Mouse (Mus musculus) kidney, embryonic 15.5 days (tissue): ENCODE measurements at regions not wholly inside any gene's neighbourhood (a gene's known extent, or its start where the extent isn't known, plus 50 kb on each side); places are given as distances from the start of the nearest gene placed in this dataset.

Source experiments
- ATAC-seq: fragments of 200-750 bp; cut with Nextera tagmentation; replicated peaks from 2 replicates; pipeline ENCODE4 v1.8.0; 2017; ENCODE audit warnings: moderate TSS enrichment; ENCODE audit not compliant: low FRiP score
- H3K27ac ChIP-seq: fragments of 300-500 bp; sonication (generic); 2 replicates; pipeline ENCODE4 v1.5.1; 2015; ENCODE audit warnings: mild to moderate bottlenecking, inconsistent platforms
- H3K27me3 ChIP-seq: fragments of 300-500 bp; sonication (generic); 2 replicates; pipeline ENCODE4 v1.6.1; 2015; ENCODE audit warnings: inconsistent platforms
- H3K36me3 ChIP-seq: fragments of 300-500 bp; sonication (generic); 2 replicates; pipeline ENCODE4 v1.6.1; 2015; ENCODE audit warnings: inconsistent platforms
- H3K4me1 ChIP-seq: fragments of 300-500 bp; sonication (generic); 2 replicates; pipeline ENCODE4 v1.6.1; 2015; ENCODE audit warnings: inconsistent platforms
- H3K4me2 ChIP-seq: fragments of 300-500 bp; sonication (generic); 2 replicates; pipeline ENCODE4 v1.6.1; 2015; ENCODE audit warnings: moderate library complexity, mild to moderate bottlenecking, inconsistent platforms
- H3K4me3 ChIP-seq: fragments of 300-500 bp; sonication (generic); replicated peaks from 2 replicates; pipeline ENCODE4 v1.5.1; 2015; ENCODE audit warnings: mild to moderate bottlenecking, inconsistent platforms
- H3K9ac ChIP-seq: fragments of 300-500 bp; sonication (generic); 2 replicates; pipeline ENCODE4 v1.6.1; 2015; ENCODE audit warnings: mild to moderate bottlenecking, inconsistent platforms
- H3K9me3 ChIP-seq: fragments of 300-500 bp; sonication (generic); replicated peaks from 2 replicates; pipeline ENCODE4 v1.6.1; 2016; ENCODE audit warnings: inconsistent platforms
- WGBS: fragments of 180-500 bp; shearing (Covaris S2); methylation state at CpG from one replicate; pipeline ENCODE4 v1.1.7; 2015; ENCODE audit warnings: mixed read lengths; 5-methylcytosine and 5-hydroxymethylcytosine counted together

DNA sequence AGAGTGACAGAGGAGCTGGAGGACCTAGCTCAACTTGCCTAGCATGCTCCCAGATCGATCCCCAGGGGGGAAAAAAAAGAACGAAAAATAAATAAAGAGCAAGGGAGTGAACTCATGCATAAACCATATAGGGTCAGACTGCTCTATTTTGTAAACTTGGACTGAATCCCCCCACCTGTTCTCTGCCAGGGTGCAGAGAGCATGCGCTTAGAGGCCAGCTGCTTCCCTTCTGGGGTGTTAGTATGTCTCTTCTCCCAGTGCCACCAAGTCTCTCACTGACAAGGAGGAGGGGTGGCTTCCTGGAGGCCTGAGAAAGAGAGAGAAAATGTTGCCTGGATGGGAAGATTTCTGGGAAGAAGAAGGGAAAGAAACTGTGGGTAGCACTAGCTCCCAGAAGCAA lies 76.1 kb downstream of the Sik1 start:
- H3K4me1 ChIP-seq = peaks cover 38% of the 10 kb centered on the region
- no peaks in the 10 kb centered on the region for H3K36me3 ChIP-seq
- peak overlapping the region; percentile 84 for H3K27ac ChIP-seq
- H3K27me3 ChIP-seq = no peaks in the 10 kb centered on the region
- H3K4me2 ChIP-seq = no peak overlapping the region
- 41% methylated on average over 3 of the region's 3 CpGs for WGBS
- 0 out of 2 replicates have a peak, but pooled peaks have one; percentile 1 for ATAC-seq
- H3K9ac ChIP-seq = no peak overlapping the region
- no peaks in the 10 kb centered on the region for H3K9me3 ChIP-seq
- H3K4me3 ChIP-seq = no peak overlapping the region

DNA sequence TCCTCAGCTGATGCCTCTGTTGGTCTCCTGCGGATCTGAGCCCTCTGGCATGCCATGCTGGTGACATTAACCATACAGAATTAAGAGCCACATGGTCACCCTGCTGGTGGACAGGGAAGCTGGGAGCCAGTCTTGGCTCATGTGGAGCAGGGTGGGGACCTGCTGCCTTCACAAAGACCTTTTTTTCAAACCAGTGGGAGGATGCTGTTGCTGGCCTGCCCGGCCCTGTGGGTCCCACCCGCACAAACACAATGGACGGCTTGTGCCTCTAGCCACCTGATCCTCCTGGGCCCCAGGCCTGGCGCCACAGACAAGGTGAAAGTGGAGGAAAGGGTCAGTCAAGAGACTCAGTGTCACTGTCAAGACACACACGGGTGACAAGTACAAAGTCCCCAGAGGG lies 73.4 kb downstream of the Sik1 start:
- Histone ChIP-seq H3K4me2 (no peak overlapping the region), H3K4me3 (no peak overlapping the region), H3K27ac (no peak overlapping the region), H3K9me3 (no peaks in the 10 kb centered on the region), H3K27me3 (no peaks in the 10 kb centered on the region), H3K4me1 (peaks cover 30% of the 10 kb centered on the region), H3K9ac (no peak overlapping the region), H3K36me3 (no peaks in the 10 kb centered on the region)
- WGBS = 60% methylated on average over 6 of the region's 6 CpGs
- ATAC-seq = no peak

DNA sequence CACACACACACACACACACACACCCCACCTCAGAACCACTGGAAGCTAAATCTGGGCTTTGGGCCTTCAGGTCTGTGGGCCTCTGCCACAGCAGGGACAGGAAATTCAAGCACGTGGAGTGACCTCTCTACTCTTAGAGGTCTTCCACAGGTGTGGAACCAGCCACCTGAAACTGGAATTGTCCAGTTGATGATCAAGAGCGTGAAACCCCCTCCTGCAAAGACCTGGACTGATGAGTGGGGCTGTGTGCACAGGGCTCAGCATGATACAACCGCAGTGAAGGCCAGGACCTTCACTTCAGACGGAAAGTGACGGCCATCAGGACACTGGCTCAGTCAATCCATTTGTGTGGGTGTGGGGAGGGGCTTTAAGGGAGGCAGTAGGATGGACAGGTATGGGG lies 72.5 kb downstream of the Sik1 start:
- H3K4me1 ChIP-seq = peaks cover 22% of the 10 kb centered on the region
- H3K4me2 ChIP-seq = no peak overlapping the region
- no peaks in the 10 kb centered on the region for H3K36me3 ChIP-seq
- no peak overlapping the region for H3K4me3 ChIP-seq
- no peaks in the 10 kb centered on the region for H3K27me3 ChIP-seq
- no peak overlapping the region for H3K27ac ChIP-seq
- no peaks in the 10 kb centered on the region for H3K9me3 ChIP-seq
- WGBS = 87% methylated on average over 5 of the region's 5 CpGs
- no peak overlapping the region for H3K9ac ChIP-seq
- ATAC-seq = no peak

DNA sequence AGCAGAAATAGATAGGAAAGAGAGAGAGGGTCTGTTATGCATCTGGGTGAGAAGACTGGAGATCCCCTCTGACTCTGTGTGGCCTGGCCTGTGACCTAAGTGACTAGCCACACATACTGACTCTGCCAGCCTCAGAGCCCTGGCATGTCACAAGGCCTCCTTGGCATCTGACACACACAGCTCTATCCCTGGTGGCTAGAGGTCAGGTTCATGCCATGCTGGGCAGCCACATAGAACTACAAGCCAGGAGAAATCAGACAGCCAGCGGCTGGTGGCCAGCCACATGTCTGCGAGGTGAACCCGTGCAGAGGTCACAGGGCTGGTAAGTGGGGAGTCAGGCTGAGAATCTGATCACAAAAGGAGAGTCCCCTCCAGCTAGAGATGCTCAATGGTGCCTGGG lies 67.3 kb downstream of the Sik1 start:
- H3K4me3 ChIP-seq = no peak overlapping the region
- H3K9ac ChIP-seq = no peak overlapping the region
- H3K27ac ChIP-seq = no peak overlapping the region
- WGBS = 80% methylated on average over 3 of the region's 3 CpGs
- no peaks in the 10 kb centered on the region for H3K27me3 ChIP-seq
- H3K9me3 ChIP-seq = no peaks in the 10 kb centered on the region
- no peaks in the 10 kb centered on the region for H3K36me3 ChIP-seq
- H3K4me1 ChIP-seq = peaks cover 43% of the 10 kb centered on the region
- no peak for ATAC-seq
- no peak overlapping the region for H3K4me2 ChIP-seq

DNA sequence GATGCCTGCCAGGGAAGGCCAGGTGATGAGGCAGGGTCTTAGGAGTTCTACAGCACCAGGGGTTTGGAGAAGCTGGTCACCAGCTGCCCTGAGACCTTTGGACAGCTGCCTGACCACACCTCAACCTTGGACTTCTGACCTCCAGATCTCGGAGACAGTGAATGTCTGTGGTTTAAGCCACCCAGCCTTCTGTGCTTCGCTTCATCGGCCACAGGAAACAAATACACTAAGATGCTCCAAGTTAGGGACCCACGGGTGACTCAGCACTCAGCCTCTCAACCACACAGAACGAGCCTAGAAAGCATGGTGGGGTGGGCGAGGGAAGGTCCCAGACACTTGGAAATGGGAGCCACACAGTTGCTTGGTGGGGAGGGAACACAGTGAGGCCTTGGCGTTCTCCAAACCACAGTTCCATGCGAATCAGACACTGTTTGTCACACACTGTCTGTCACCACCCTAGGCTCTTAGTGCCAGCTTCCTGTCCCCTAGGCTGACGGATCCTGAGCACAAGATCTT lies 66.5 kb downstream of the Sik1 start:
- Histone ChIP-seq H3K4me3 (no peak overlapping the region), H3K4me1 (peaks cover 50% of the 10 kb centered on the region), H3K36me3 (no peaks in the 10 kb centered on the region), H3K4me2 (no peak overlapping the region), H3K9me3 (no peaks in the 10 kb centered on the region), H3K27ac (peak overlapping the region; percentile 72), H3K9ac (no peak overlapping the region), H3K27me3 (no peaks in the 10 kb centered on the region)
- ATAC-seq = no peak
- 69% methylated on average over 9 of the region's 9 CpGs for WGBS

DNA sequence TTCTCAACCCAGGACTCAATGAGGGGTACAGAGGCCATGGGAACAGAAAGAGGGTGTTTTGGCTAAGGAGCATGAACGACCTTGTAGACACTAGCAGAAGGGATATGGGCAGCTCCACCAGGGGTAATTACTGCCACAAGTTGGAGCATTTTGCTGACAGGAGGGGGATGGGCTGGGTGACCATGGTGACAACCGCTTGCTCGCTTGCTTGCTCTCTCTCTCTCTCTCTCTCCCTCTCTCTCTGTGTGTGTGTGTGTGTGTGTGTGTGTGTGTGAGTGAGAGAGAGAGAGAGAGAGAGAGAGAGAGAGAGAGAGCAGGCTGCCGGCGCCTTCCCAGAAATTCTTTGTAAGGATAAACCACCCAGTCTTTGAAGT lies 65.7 kb downstream of the Sik1 start:
- no peak for ATAC-seq
- Histone ChIP-seq H3K27me3 (no peaks in the 10 kb centered on the region), H3K27ac (peak overlapping the region; percentile 72), H3K9me3 (no peaks in the 10 kb centered on the region), H3K4me1 (peaks cover 50% of the 10 kb centered on the region), H3K36me3 (no peaks in the 10 kb centered on the region), H3K4me2 (peak overlapping the region; percentile 41), H3K9ac (no peak overlapping the region), H3K4me3 (no peak overlapping the region)
- 23% methylated on average over 5 of the region's 5 CpGs for WGBS

DNA sequence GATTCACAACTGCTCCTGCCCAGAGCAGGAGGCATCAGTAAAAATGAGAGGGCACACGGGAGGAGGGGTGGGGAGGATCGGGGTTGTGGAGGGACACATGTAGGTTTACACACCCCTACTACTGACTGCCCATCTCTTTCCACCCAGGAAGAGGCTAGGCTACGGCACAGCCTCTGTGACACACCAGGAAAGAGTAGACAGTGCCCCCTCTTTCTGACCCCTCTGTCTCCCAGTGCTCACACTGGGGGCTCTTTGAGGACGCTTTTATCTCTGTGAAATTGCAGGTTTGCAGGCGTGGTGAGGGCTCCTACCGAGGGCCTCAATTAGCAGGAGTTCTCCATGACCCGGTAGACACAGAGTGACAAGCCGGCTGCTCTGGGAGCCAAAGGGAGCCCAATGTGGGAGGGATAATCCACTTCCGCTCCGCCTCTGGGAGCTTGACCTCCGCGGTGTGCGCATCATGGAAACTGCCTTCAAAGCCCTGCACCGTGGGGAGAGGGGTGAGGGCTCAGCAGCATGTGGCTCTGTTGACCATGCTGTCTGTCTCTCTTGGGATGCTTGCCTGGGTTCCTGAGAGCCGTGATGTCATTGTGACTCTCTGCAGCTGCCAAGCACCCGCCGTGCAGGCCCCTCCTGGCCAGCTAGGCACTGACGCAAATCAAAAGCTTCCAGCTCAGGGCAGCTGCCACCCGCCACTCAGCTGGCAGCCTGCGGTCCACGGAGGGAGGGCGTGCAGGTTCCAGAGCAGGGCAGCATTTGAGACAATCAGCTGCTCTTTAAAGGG lies 65.1 kb downstream of the Sik1 start:
- Histone ChIP-seq H3K27me3 (no peaks in the 10 kb centered on the region), H3K36me3 (no peaks in the 10 kb centered on the region), H3K9me3 (no peaks in the 10 kb centered on the region), H3K4me2 (peak overlapping the region; percentile 41), H3K4me3 (no peak overlapping the region), H3K27ac (peak overlapping the region; percentile 72), H3K9ac (no peak overlapping the region), H3K4me1 (peaks cover 50% of the 10 kb centered on the region)
- peak; percentile 51 for ATAC-seq
- 8% methylated on average over 22 of the region's 22 CpGs for WGBS

DNA sequence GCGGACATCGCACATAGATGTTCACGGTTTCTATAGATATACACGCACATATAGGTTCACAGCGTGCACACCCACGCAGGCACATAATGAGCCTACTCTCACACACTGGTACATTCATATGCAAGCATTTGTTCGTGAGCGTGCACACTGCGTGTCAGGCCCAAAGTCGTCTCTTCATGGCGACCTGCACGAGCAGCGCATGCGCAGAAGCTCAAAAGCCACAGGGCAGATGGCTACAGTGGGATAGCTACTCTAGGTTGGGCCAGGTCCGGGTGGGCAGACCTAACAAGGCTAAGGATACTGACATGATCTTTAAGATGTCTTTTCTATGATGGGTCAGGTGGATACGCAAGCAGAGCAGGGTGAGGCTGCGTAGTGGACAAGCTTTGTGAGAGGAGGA lies 63.9 kb downstream of the Sik1 start:
- Histone ChIP-seq H3K9me3 (no peaks in the 10 kb centered on the region), H3K4me1 (peaks cover 50% of the 10 kb centered on the region), H3K27me3 (no peaks in the 10 kb centered on the region), H3K4me2 (no peak overlapping the region), H3K4me3 (no peak overlapping the region), H3K9ac (no peak overlapping the region), H3K36me3 (no peaks in the 10 kb centered on the region), H3K27ac (no peak overlapping the region)
- no peak for ATAC-seq
- 96% methylated on average over 17 of the region's 17 CpGs for WGBS

DNA sequence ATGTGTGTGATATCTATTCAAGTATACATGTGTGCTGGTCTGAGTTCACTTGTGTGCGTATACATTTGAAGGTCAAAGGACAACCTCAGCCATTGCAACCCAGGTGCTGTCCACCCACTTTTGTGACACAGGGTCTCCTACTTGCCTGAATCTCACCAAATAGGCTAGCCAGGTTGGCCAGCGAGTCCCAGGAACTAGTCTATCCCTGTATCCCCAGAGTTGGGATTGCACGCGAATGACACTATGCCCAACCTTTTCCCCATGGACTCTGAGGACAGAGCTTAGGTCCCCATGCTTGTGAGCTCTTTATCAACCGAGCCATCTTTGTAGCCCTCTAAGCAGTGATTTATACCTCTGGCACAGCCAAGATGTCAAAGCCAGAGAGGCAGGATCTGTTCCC lies 62.6 kb downstream of the Sik1 start:
- Histone ChIP-seq H3K4me2 (no peak overlapping the region), H3K4me1 (peaks cover 50% of the 10 kb centered on the region)
- WGBS = 87% methylated on average over 5 of the region's 5 CpGs

DNA sequence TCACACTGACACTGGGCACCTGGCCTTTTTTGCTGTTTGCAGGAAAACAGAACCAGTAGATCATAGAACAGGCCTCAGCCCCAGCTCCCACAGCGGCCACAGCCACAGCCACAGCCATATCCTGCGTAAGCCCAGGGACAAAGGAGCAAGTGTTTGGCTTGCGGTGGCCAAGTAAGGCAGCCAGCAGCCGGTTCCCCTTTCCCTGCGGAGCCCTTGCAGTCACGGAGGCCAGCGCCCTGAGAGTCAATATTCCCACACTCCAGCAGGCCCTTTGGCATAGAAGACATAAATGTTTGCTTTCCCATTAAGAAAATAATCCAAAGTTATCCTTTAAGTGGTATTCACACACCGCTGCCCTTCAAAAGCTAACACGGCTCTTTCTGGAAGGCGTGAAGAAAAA lies 62.1 kb downstream of the Sik1 start:
- H3K4me2 ChIP-seq = no peak overlapping the region

More for the DNA sequence above, 62.6 kb downstream of the Sik1 start:
- Histone ChIP-seq H3K27me3 (no peaks in the 10 kb centered on the region), H3K9ac (no peak overlapping the region), H3K36me3 (no peaks in the 10 kb centered on the region), H3K9me3 (no peaks in the 10 kb centered on the region), H3K4me3 (no peak overlapping the region), H3K27ac (peak overlapping the region; percentile 52; the same call in 1 of the 2 replicates)
- no peak for ATAC-seq

DNA sequence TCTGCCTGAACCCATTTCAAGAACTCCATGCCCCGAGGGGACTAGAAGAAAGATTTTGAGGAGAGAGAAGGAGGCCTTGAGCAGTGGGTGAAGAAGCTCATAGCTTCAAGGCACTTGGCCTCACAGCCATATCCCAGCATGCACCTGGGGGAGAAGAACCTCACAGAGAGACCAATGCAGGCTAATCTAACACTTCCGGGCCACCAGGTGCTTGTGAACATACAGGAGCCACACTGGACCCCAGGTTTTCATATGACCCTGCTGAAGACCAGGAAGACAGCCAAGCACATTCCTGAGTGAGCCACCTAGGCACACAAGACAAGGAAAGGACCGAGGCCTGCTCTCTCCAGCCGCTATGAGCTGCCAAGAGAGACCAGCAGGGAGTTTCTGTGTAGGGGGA lies 61.6 kb downstream of the Sik1 start:
- Histone ChIP-seq H3K27ac (peak overlapping the region; percentile 52), H3K9ac (no peak overlapping the region), H3K4me3 (no peak overlapping the region), H3K4me1 (peaks cover 41% of the 10 kb centered on the region), H3K36me3 (no peaks in the 10 kb centered on the region), H3K9me3 (no peaks in the 10 kb centered on the region), H3K4me2 (no peak overlapping the region), H3K27me3 (no peaks in the 10 kb centered on the region)
- 71% methylated on average over 4 of the region's 4 CpGs for WGBS
- ATAC-seq = no peak

More for the DNA sequence above, 62.1 kb downstream of the Sik1 start:
- Histone ChIP-seq H3K27ac (peak overlapping the region; percentile 52), H3K4me1 (peaks cover 46% of the 10 kb centered on the region), H3K9me3 (no peaks in the 10 kb centered on the region), H3K4me3 (no peak overlapping the region), H3K36me3 (no peaks in the 10 kb centered on the region), H3K9ac (no peak overlapping the region), H3K27me3 (no peaks in the 10 kb centered on the region)
- WGBS = 60% methylated on average over 10 of the region's 10 CpGs
- ATAC-seq = no peak
